Mouse (Mus musculus): ENCODE measurements around the gene Sgca.
"Not testable (repeated sequence)": the region's sequence is repeated elsewhere in the genome, so short reads cannot be mapped to it uniquely, and the experiment has no call there.

Sgca gene

DNA sequence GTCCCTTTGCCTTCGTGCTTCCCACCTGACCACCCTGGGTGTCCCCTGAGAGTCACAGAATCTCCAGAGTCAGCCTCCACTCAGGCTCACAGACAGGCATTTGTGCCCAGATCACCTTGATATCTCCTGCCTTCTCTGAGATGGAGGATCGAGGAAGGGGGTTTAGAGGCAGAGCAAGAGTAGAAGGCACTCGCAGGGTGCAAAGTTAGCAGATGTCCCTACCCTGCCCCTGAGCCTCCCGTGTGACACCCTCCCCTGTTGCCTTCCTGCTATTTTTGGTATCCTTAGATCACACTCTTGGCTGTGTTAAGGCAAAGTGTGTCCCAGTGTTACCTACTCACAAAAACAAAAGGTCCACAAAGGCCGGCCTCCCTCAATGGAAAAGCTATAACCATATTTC lies at the start of gene Sgca:
Gene Sgca, minus strand, starts transcription at position 129 of the 400 bp plus-strand sequence.
- DNase-seq (ENCODE audit: low spot score) = no peak

DNA sequence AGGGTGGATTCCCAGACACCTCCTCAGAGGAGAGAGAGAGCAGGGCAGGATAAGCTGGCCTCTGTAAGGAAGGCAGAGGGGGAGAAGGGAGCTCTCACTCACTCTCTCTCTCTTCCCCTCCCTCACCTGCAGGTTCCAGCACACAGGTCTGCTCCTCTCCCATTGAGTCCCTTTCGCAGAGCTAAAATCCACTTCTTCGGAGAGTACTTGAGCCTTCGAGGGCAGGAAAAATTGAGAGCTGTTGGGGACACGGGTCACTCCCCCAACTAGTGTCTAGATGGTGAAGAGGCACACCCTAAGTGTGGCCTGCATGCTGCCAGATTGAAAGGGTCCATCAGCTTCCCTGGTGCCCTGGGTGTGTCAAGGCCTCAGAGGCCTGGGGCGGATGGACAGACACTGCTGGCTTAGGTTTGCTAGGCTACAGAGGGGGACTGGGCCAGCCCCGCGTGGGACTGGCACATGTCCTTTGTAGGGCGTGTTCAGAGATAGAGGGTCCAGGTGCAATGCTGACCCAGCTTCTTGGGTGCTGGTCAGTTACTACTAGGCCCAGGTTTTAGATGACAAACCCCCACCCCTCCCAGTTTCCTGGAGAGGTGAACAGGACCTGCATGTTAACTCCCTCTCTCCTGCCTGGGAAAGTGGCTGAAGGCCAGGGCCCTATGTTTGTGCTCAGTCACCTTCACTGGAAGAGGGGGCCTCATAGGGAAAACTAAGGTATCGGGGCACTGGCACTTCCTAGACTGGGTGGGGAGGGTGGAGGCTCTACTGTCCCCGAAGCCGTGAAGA lies 49.3 kb upstream of the Sgca start:
- DNase-seq (ENCODE audit: low spot score) = no peak

DNA sequence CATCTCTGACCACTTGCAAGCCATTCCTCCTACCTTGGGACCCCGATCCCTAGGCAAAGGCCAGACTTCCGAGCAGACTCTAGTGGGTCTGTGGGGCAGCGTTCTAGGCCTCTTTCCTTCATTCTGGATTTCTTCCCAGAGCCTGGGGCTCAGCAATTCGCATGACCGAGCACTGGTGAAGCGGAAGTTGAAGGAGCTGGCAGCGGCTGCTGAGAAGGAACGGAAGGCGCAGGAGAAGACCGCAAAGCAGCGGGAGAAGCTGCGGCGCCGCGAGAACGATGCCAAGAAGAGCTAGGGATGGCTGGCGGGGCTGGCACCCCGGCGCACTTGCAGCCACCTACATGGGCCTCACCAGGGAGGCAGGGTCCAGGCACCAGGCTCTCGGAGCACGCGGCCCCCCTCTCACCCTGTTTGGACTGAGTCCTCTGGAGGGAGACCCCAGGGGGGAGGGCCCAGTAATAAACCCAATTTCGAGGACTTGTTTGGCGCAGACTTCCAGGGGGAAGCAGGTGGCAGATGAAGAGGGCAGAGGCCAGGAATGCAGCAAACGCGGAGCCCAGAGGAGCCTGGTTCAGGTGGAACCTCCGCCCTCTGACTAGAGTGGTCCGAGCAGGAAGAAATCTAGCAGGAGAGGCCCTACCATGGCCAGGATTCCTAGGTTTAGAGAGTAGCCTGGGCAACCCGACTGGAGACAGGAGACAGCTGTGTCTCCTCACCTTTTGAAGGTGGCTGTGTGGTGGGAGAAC lies 48.5 kb upstream of the Sgca start:
- no peak for DNase-seq (ENCODE audit: low spot score)

DNA sequence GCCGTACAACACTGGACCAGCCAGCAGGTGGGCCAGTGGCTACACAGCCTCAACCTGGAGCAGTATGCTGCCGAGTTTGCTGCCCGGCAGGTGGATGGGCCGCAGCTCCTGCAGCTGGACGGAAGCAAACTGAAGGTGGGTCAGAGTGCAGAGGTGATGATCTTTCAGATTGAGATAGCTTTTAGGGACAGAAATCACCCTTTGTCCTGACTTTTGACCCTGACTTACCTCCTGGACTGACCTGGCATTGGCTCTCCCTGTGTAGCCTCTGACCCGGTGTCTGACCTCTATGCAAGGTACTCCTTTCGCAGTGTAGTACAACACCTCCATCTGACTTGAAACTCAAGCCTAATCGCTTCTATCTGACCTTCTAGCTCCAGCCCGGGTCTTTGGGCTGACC lies 47.4 kb upstream of the Sgca start:
- DNase-seq (ENCODE audit: low spot score) = no peak

DNA sequence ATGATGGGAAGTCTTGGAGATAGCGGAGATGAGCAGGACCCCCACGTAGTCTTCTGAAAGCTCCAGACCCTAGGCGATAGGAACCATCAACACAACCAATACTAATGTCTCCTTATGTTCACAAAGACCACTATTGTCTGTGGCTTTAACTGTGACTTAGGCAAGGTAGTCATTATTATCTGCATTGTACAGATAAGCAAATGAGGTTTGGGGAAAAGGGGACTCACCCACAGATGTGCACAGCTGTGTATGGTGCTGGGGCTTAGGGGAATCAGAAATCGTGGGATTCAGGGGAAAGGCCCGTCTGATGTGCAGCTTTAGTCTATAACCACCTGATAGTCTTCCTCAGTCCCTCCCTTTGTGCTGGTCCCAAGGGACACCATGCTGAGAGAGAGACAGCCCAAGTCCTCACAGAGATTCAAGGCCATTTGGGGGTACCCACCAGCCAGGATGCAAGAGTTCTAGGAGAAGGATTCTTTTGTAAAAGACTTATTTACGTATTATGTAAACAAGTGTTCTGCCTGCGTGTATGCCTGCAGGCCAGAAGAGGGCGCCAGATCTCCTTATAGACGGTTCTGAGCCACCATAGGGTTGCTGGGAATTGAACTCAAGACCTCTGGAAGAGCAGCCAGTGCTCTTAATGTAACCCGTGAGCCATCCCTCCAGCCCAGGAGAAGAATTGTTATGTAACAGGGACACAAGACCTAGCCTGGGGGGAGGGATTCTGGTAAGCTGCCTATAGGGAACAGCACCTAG lies 46.3 kb upstream of the Sgca start:
- DNase-seq (ENCODE audit: low spot score) = no peak

DNA sequence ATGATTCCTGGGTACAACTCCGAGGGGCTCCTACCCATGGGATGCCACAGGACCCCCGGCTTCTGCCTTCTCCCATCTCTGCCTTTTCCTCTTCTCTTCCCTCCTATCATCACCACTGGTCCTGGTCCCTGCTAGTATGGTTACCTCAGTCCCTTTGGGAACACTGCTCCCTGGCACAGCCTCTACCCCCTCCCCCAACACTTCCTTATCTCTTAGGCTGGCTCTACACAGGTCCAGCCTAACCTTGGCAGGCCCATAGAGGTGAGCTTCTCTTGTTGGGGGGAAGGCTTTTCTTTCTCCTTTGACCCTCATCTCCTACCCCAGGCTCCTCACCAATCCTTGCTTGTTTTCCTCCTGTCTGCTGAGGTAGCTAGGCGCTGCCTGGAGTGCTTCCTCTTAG lies 39.4 kb upstream of the Sgca start:
- no peak for DNase-seq (ENCODE audit: low spot score)

DNA sequence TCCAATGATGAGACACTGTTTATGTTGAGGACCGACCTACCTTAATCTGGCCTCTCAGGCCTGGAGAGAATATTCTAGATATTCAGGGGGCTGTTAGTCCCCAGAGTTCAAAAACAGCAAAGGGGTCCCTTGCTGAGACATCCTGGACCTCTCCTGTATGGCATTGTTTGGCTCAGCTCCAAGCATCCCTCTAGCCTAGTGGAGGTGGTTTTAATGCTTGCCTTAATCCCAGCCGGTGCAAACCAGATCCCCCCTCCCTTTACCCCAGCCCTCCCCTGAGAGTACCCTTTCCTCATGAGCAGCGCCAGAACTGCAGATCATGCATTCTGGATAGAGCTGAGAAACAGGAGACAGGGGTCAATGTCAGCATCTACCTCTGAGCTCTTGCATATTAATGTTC lies 36.4 kb upstream of the Sgca start:
- DNase-seq (ENCODE audit: low spot score) = no peak

DNA sequence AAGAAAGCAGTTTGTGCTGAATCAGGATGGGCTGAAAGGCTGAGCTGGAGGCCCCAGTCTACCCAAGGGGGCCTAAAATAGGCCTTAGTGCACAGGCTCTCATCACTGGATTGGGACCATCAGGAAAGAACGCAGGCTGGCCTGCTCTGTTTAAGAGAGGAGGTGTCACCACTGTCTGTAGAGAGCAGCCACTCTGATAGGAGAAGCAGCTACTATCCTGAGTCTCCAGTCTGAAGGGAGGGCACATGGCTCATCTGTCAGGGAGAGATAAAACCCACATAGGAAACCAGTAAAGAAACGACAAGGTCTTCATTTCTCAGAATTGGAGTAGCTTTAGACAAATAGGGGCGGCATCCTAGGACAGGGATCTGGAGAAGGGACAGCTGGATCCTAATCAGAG lies 35.9 kb upstream of the Sgca start:
- DNase-seq (ENCODE audit: low spot score) = no peak

DNA sequence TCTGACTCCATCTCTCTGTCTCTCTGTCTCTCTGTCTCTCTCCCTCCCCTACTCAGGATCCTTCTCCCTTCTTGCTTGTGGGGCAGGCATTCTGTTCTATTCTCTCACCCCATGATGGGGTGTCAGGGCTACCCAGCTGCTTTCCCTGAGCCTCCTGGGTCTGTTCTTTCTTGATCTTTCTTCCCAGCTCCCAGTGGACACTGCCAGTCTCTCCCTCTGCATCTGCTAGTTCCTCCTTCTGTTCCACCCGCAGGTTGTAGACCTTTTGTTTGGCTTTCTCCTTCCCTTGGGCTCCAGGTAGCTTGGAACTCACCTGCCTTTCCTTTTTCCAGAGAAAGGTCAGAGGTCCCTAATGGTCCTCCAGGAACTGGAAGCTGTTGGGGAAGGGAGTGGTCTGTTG lies 35.3 kb upstream of the Sgca start:
- DNase-seq (ENCODE audit: low spot score) = no peak

DNA sequence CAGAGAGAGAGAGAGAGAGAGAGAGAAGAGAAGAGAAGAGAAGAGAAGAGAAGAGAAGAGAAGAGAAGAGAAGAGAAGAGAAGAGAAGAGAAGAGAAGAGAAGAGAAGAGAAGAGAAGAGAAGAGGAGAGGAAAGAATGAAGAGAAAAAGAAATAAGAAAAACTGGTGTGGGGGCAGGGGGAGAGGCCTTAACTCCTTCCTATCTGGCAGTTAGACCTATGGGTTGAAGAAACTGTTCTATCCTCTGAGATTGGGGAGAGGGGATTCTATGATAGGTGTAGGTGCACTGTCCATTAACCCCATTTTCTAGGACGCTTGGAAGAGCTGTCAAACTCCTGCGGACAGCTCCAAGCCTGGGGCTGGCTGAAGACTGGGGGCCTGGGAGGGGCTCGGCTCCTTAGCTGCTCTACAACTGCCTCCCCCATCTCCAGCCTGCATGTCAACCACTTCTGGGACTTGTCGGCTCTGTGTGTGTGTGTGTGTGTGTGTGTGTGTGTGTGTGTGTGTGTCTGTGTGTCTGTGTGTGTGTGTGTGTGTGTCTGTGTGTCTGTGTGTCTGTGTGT lies 34.8 kb upstream of the Sgca start:
- DNase-seq (ENCODE audit: low spot score) = not testable (repeated sequence)

DNA sequence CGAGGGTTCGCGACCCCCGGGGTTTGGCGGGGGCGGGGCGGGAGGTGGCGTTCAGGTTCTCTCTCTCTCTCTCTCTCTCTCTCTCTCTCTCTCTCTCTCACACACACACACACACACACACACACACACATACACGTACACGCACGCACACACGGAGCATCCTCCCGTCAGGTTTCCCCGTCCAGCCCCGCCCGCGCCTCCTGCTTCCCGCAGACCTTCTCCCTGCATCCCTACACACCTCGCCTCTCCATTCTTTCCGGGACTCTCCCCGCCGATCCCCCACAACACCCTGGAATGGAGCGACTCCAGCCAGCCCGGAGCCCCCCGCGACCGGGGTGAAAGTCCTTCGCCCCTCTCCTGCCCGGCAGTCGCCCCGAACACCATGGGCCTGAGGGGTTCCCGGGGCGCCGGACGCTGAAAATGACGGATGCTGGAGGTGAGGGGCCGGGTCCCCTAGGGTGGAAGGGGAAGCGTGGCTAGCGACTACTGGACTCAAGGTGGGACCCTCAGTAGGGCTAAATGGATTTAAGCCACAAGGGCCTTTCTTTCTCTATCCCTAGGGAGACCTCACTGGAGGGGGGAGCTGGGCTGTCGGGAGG lies 34.1 kb upstream of the Sgca start:
- no peak for DNase-seq (ENCODE audit: low spot score)

DNA sequence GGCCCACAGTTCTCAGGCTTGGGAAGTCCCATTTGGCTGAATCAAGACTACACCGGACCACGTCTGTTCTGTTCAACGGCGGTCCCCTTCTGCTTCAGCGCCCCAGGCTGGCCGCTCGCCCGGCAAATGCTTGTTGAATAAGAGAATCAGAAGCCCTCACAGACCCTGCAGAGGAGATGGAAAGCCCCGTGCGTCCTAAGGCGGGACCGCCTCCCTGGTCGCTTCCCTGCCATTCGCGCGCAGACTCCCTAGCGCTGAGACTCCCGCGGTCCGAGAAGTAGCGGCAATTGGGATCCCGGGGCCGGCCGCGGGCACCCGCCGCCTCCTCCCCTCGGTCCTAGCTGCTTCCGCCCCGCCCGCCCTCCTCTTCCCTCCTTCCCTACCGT lies 33.5 kb upstream of the Sgca start, which contains the start of gene Samd14:
Gene Samd14, plus strand, starts transcription at position 251 of the 386 bp plus-strand sequence.
- peak; percentile 65 for DNase-seq (ENCODE audit: low spot score)

DNA sequence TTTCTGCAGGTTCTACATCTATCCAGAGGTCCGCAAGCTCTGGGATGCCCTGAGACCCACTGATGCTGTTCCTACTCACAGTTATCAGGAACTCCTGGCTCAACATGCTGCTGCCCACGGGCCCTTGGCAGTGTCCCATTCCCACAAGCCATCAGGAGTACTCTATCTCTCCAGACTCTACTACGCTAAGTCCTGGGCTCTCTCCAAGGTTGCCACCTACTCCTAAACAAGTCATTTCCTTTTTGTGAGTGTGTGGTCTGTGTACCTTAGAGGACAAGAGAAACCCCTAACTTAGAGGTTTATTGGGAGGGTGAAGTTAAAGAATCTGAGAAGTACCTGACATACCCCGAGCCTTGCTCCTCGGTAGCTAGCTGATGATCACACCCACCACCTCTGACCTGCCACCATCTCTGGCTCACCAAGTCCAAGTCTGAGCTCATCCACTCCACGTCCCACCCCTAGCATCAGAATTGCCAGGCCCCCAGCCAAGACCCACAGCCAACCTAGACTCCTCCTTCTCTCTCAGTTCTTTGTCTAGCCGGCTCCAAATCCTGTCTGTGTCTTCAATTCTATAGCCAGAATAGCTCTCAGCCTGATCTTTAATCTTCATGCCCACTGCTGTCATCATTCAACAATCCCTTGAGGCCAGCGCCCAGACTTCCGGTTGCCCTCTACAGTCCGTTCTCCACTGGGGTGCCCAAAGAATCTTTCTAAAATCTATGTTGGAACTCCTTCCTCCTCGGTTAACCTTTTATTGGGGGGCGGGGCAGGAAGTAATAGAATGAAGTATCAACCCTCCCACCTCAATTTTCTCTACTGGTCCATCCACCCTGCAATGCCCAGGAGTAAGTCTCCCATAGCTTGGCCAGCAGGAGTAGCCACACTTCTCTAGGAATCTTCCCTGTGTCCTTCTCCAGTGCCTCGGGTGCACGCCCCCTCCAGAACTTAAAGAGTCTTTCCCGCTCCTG lies 32.8 kb upstream of the Sgca start:
- no peak for DNase-seq (ENCODE audit: low spot score)

DNA sequence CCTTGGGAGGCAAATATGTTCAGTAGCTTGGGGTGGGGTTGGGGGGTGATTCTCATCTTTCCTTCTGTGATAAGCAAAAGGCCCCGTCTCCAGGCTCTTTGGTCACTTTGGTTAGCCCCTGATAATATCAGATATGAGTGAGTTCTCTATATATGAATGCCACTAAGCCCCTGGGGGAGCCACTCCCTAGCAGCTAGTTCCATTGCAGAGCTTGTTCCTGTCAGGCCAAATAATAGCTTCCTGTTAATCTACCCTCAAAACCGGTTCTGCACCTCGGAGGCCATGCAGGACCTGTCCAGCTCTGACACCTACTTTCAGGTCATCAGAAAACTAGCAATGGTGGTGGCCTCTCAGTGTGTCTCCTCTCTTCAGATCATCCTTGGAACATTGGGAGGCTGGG lies 31.3 kb upstream of the Sgca start:
- no peak for DNase-seq (ENCODE audit: low spot score)

DNA sequence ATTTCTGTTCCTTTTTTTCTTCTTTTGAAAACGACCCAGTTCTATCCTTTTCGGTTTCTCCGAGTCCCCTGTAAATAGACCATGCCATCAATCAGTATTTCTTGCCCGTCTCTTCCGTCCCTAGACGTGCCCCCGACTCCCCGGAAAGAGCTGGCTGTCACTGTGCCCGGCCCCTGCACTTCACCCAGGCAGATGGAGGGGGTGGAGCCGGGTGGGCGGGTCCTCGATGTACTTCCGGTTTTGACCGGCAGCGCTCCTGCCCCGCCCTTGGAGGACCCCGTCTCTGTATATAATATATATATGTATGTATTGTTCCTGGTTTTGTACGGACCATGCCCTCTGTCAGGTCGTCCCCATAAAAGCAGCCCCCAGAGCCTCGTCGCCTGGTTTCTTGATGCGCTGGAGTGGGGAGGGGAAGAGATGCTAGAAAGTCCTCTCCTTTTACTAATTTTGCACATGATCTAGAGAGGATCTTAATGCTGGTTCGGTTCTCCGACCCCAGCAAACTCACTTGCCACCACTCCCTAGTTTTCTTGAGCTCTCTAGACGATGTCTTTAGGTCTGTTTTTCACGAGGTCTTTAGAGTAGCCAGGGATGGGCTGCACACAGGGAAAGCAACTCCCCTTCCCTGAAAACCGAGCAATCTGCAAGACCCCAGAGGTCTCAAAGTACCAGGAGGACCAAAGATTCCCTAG lies 30.5 kb upstream of the Sgca start:
- DNase-seq (ENCODE audit: low spot score) = peak; percentile 75

DNA sequence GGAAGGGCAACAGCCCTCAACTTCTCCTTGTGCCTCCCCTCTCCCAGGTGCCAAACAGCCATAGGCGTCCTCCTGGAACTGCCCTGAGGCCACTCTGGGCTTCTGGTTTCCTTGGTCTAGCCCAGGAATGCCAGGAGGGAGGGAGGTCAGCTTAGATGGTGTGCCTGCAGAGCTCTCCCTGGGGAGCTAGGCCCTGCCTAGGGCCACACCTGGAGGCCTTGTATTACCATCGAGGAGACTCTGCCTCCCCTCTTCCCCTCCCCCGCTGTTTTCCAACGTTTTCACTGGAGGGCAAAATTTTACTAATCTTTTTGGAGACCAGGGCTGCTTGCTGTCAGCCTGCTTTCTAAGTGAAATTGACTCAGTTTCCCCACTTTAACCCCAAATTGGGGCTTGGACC lies 29.9 kb upstream of the Sgca start:
- no peak for DNase-seq (ENCODE audit: low spot score)

DNA sequence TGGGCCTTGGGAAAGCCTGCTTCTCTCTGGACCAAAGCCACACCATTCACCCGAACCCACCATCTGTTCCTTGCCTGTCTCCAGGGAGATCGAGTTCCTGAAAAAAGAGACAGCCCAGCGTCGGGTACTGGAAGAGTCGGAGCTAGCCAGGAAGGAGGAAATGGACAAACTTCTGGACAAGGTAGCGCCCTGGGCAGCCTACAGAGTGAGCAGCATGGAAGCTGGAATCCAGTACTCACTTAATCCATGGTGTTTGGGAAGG lies 28.7 kb upstream of the Sgca start:
- no peak for DNase-seq (ENCODE audit: low spot score)

DNA sequence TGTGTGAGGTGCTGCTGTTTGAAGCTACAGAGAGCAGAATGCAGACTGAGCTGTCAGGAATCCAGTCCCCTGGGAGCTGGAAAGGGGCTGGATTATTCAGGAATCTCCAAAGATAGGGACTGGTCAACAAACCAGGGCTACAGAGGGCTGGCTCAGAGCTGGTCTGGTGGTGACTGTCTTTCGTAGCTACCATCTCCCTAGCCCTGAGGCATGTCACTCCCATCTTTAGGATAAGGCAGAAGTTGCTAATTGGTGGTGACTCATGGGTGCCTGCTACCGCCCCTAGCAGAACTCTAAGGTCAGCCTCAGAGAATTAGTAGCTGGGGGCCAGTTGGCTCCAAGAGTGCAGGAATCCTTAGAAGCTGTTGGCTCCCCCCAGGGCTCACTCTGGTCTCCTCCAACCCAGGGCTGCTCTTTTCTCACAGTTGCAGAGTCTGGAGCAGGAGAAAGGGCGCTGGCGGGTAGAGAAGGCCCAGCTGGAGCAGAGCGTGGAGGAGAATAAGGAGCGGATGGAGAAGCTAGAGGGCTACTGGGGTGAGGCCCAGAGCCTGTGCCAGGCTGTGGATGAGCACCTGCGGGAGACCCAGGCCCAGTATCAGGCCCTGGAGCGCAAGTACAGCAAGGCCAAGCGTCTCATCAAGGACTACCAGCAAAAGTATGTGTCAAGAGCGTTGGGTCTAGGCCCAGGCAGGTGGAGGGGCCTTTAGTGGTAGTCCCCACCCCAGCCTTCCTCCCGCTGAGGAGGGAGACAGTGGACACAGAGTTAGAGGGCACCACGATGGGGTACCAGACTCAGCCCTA lies 28.2 kb upstream of the Sgca start:
- DNase-seq (ENCODE audit: low spot score) = no peak

DNA sequence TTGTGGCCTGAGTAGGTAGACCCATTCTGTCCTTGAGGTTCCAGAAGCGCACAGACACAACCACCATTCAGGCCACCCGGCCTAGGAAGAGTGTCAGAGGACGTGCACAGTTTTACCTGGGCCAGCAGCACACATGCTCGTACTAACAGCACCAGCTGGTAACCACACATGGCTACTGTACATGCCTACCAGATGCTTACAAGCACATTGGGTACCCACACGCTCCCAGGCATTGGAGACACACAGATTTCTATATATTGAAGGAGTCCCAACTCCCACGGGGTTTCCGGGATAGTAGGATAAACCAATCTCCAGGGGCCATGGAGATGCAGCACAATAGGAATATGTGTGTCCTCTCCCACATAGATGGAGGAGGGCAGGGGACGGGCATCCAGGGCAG lies 26.6 kb upstream of the Sgca start:
- DNase-seq (ENCODE audit: low spot score) = no peak
